Comparison of ENCODE assay signal across 27 mouse cellular contexts in the genomic region with DNA sequence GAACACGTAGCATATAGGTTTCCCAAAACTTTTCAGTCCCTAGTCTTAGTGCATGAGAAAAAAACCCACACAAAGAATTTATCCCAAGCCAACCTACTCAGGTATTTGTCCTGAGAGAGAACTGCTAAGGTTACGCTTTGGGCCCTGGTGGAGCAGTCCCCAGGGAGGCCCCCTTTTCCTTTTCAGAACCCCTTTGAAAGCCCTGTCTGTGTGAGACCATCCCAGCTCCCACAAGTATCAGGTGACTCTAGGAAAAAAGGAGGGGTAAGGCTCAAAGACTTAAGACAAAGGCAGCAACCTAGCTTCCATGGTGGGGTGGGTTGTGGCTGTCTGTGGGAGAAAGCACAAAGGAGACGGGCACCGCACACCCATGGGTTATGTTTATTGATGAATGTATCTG. TPM values are rescaled to one million over a fixed set of nuclear protein-coding genes. Genes with fewer than 3 reads are reported as not detected.
A peak's percentile ranks its signal among the peaks of the same experiment; 100 is the strongest.
DNase-seq lines count a peak whose midpoint lies in the region; ATAC-seq lines count a peak whose summit lies in the region.
"Had no signal": no experiment of that assay in that cellular context is flagged by ENCODE, and none has a peak within 500 bp of the region (broad histone marks: within the 10 kb centered on the region; RNA-seq: fewer than 3 reads in every experiment).

No protein-coding gene starts in this region.

- intact Hi-C loops in heart, postnatal 14 days (cut with DNase I): no loop called here

- 0 out of 2 replicates have a peak overlapping the region, but pooled peaks have one; percentile 33 for H3K27ac ChIP-seq in heart, embryonic 10.5 days
- H3K27ac ChIP-seq in kidney, embryonic 15.5 days: peak overlapping the region; percentile 54
- H3K27ac ChIP-seq in embryonic facial prominence, embryonic 12.5 days: no peak overlapping the region
- H3K27ac ChIP-seq in stomach, embryonic 15.5 days: peak overlapping the region; percentile 36; the same call in 1 of the 2 replicates
- H3K27ac ChIP-seq: forebrain, embryonic 13.5 days; hindbrain, postnatal 0 days; limb, embryonic 12.5 days; liver, embryonic 12.5 days; midbrain, embryonic 12.5 days; neural tube, embryonic 15.5 days had no signal

- H3K4me2 ChIP-seq in kidney, embryonic 15.5 days: peak overlapping the region; percentile 91
- no peak overlapping the region for H3K4me2 ChIP-seq in embryonic facial prominence, embryonic 12.5 days (replicated peaks)
- H3K4me2 ChIP-seq in stomach, embryonic 15.5 days: no peak overlapping the region
- H3K4me2 ChIP-seq: forebrain, embryonic 13.5 days; limb, embryonic 12.5 days; liver, embryonic 12.5 days; midbrain, embryonic 12.5 days; neural tube, embryonic 15.5 days had no signal

- no peaks in the 10 kb centered on the region for H3K9me3 ChIP-seq in heart, embryonic 10.5 days
- no peaks in the 10 kb centered on the region for H3K9me3 ChIP-seq in kidney, embryonic 15.5 days (replicated peaks)
- no peaks in the 10 kb centered on the region for H3K9me3 ChIP-seq in embryonic facial prominence, embryonic 12.5 days
- H3K9me3 ChIP-seq in stomach, embryonic 15.5 days: no peaks in the 10 kb centered on the region
- H3K9me3 ChIP-seq: forebrain, embryonic 13.5 days; limb, embryonic 12.5 days; liver, embryonic 12.5 days; midbrain, embryonic 12.5 days; neural tube, embryonic 15.5 days had no signal

- peaks cover 57% of the 10 kb centered on the region for H3K4me1 ChIP-seq in heart, embryonic 10.5 days
- peaks cover 62% of the 10 kb centered on the region for H3K4me1 ChIP-seq in kidney, embryonic 15.5 days
- peaks cover 47% of the 10 kb centered on the region for H3K4me1 ChIP-seq in embryonic facial prominence, embryonic 12.5 days
- peaks cover 46% of the 10 kb centered on the region for H3K4me1 ChIP-seq in stomach, embryonic 15.5 days
- H3K4me1 ChIP-seq: liver, embryonic 12.5 days had no signal

- H3K27me3 ChIP-seq in heart, embryonic 10.5 days (ENCODE audit: insufficient read depth, poor library complexity, severe bottlenecking): no peaks in the 10 kb centered on the region
- H3K27me3 ChIP-seq in kidney, embryonic 15.5 days: no peaks in the 10 kb centered on the region
- H3K27me3 ChIP-seq in embryonic facial prominence, embryonic 12.5 days: no peaks in the 10 kb centered on the region
- H3K27me3 ChIP-seq in stomach, embryonic 15.5 days (replicated peaks): no peaks in the 10 kb centered on the region
- H3K27me3 ChIP-seq: neural tube, embryonic 15.5 days had no signal

- H3K36me3 ChIP-seq in heart, embryonic 10.5 days: peaks cover 44% of the 10 kb centered on the region
- peaks cover 42% of the 10 kb centered on the region for H3K36me3 ChIP-seq in kidney, embryonic 15.5 days
- 0 out of 2 replicates have a peak, but pooled peaks cover 6% of the 10 kb centered on the region for H3K36me3 ChIP-seq in embryonic facial prominence, embryonic 12.5 days
- peaks cover 4% of the 10 kb centered on the region; the same call in 1 of the 2 replicates for H3K36me3 ChIP-seq in stomach, embryonic 15.5 days
- H3K36me3 ChIP-seq: liver, embryonic 12.5 days; neural tube, embryonic 15.5 days had no signal

- no peak for DNase-seq in heart, embryonic 10.5 days (ENCODE audit: low spot score)
- DNase-seq in heart, postnatal 14 days: no peak
- no peak for DNase-seq in kidney, postnatal 36 days
- no peak for DNase-seq in testis, postnatal 14 days (ENCODE audit: low spot score)
- DNase-seq in left cerebral cortex, adult 18-20 months (ENCODE audit: low spot score in 2 of 2): no peak
- DNase-seq: adrenal gland, postnatal 25 days; cerebellum, adult 8-10 months; cerebellum, postnatal 36 days; embryo, embryonic 11 days; gastrocnemius, postnatal 10 days; kidney, adult 9 months; lung, adult 18-20 months; lung, postnatal 10 days; right cerebral cortex, postnatal 14 days; thymus, adult 2 months; thymus, postnatal 4 days had no signal

- ATAC-seq in kidney, embryonic 15.5 days (replicated peaks; ENCODE audit: low FRiP score): no peak
- ATAC-seq in embryonic facial prominence, embryonic 12.5 days (ENCODE audit: insufficient number of reproducible peaks, insufficient read depth, low FRiP score, low TSS enrichment): 0 out of 2 replicates have a peak, but pooled peaks have one; percentile 31
- no peak for ATAC-seq in stomach, embryonic 15.5 days (ENCODE audit: insufficient read depth, low FRiP score, low read depth)
- ATAC-seq: forebrain, embryonic 13.5 days; hindbrain, postnatal 0 days; intestine, embryonic 16.5 days; liver, embryonic 12.5 days had no signal

- H3K4me3 ChIP-seq in heart, embryonic 10.5 days: no peak overlapping the region
- no peak overlapping the region for H3K4me3 ChIP-seq in kidney, embryonic 15.5 days (replicated peaks)
- H3K4me3 ChIP-seq in embryonic facial prominence, embryonic 12.5 days: no peak overlapping the region
- no peak overlapping the region for H3K4me3 ChIP-seq in stomach, embryonic 15.5 days (replicated peaks)
- H3K4me3 ChIP-seq: erythroblast, embryonic 14.5 days; forebrain, embryonic 13.5 days; limb, embryonic 12.5 days; liver, embryonic 12.5 days; midbrain, embryonic 12.5 days; neural tube, embryonic 15.5 days had no signal

- H3K9ac ChIP-seq in kidney, embryonic 15.5 days: no peak overlapping the region
- H3K9ac ChIP-seq in embryonic facial prominence, embryonic 12.5 days: no peak overlapping the region
- no peak overlapping the region for H3K9ac ChIP-seq in stomach, embryonic 15.5 days
- H3K9ac ChIP-seq: forebrain, embryonic 13.5 days; limb, embryonic 12.5 days; liver, embryonic 12.5 days; midbrain, embryonic 12.5 days; neural tube, embryonic 15.5 days had no signal

- WGBS in heart, embryonic 10.5 days: 77% methylated on average over 4 of the region's 4 CpGs
- WGBS in kidney, embryonic 15.5 days: 62% methylated on average over 4 of the region's 4 CpGs
- 58% methylated on average over 4 of the region's 4 CpGs for WGBS in embryonic facial prominence, embryonic 12.5 days
- WGBS in stomach, embryonic 15.5 days: 73% methylated on average over 4 of the region's 4 CpGs

RNA-seq across cellular contexts. Expression of a gene that starts 9.2 kb away (rescaled TPM):
- 21.6 and 23.2 TPM in 2 replicates for polyA plus RNA-seq in heart, embryonic 10.5 days (2016; fragmentation: Nextera tagmentation; extraction: Ambion mirVana)
- total RNA-seq in heart, postnatal 14 days (2021): 10 to 100 TPM; 15.7 to 16.0 TPM
- polyA plus RNA-seq in kidney, embryonic 15.5 days (2015; fragmentation: Nextera tagmentation; extraction: Ambion mirVana): 52.2 and 54.6 TPM in 2 replicates
- polyA plus RNA-seq in embryonic facial prominence, embryonic 12.5 days (2016; fragmentation: Nextera tagmentation; extraction: Ambion mirVana): 30.3 and 31.9 TPM in 2 replicates
- polyA plus RNA-seq in stomach, embryonic 15.5 days (2015; fragmentation: Nextera tagmentation; extraction: Ambion mirVana): 18.3 and 20.3 TPM in 2 replicates
- total RNA-seq in left cerebral cortex, adult 18-20 months (2021): 1 to 10 TPM; 5.6 to 6.7 TPM
- polyA plus RNA-seq: erythroblast, embryonic 14.5 days had no signal
